ENCODE assay signal across 19 mouse cellular contexts in the genomic region with DNA sequence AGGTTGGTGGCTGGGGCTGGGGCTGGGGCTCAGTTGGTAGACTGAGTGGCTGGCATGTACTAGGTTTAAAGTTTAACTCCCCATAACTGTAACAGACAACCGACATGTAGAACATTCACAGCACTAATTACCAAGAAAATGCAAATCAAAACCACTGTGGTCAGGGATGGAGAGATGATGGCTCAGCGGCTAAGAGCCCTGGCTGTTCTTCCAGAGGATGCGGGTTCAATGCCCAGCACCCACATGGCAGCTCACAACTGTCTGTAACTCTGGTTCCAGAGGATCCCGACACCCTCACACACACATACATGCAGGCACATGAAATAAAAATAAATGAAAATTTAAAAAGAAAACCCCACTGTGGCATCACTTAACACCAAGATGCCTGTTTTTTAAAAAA. TPM values are rescaled to one million over a fixed set of nuclear protein-coding genes. Genes with fewer than 3 reads are reported as not detected.
A peak's percentile ranks its signal among the peaks of the same experiment; 100 is the strongest.
DNase-seq lines count a peak whose midpoint lies in the region; ATAC-seq and TF ChIP-seq lines count a peak whose summit lies in the region.
"Had no signal": no experiment of that assay in that cellular context is flagged by ENCODE, and none has a peak within 500 bp of the region (broad histone marks: within the 10 kb centered on the region; RNA-seq: fewer than 3 reads in every experiment).

No protein-coding gene starts in this region.

- H3K27me3 ChIP-seq in embryonic facial prominence, embryonic 11.5 days (ENCODE audit: control insufficient read depth, insufficient read depth, low read length): no peaks in the 10 kb centered on the region
- no peaks in the 10 kb centered on the region for H3K27me3 ChIP-seq in embryonic facial prominence, embryonic 10.5 days (replicated peaks; ENCODE audit: low read depth, poor library complexity, severe bottlenecking)
- no peaks in the 10 kb centered on the region for H3K27me3 ChIP-seq in intestine, embryonic 14.5 days (replicated peaks; ENCODE audit: control insufficient read depth, insufficient read depth, low read length)
- no peaks in the 10 kb centered on the region for H3K27me3 ChIP-seq in intestine, postnatal 0 days (replicated peaks; ENCODE audit: control insufficient read depth, insufficient read depth, low read length)
- H3K27me3 ChIP-seq in CH12.LX (replicated peaks): no peaks in the 10 kb centered on the region
- no peaks in the 10 kb centered on the region for H3K27me3 ChIP-seq in limb, embryonic 12.5 days
- H3K27me3 ChIP-seq in thymus, adult 2 months (ENCODE audit: control insufficient read depth, insufficient read depth, low read length): no peaks in the 10 kb centered on the region
- H3K27me3 ChIP-seq: hindbrain, embryonic 15.5 days; neural tube, embryonic 13.5 days had no signal

- no peak overlapping the region for H3K4me2 ChIP-seq in embryonic facial prominence, embryonic 11.5 days (ENCODE audit: low read depth, low read length)
- H3K4me2 ChIP-seq in intestine, embryonic 14.5 days (ENCODE audit: low read length): peak overlapping the region; percentile 13; the same call in 1 of the 2 replicates
- H3K4me2 ChIP-seq in intestine, postnatal 0 days (replicated peaks; ENCODE audit: low read depth): no peak overlapping the region
- peak overlapping the region; percentile 64; the same call in 1 of the 2 replicates for H3K4me2 ChIP-seq in CH12.LX (ENCODE audit: insufficient read depth, low read depth, poor library complexity, severe bottlenecking)
- H3K4me2 ChIP-seq in limb, embryonic 12.5 days: peak overlapping the region; percentile 42
- H3K4me2 ChIP-seq: hindbrain, embryonic 15.5 days; neural tube, embryonic 13.5 days had no signal

- DNase-seq in embryonic facial prominence, embryonic 11.5 days (ENCODE audit: low spot score): no peak
- DNase-seq in embryonic facial prominence, embryonic 10.5 days (ENCODE audit: low spot score): no peak
- DNase-seq in intestine, embryonic 14.5 days (ENCODE audit: low spot score): no peak
- DNase-seq in CH12.LX (ENCODE audit: extremely low read depth): peak; percentile 64
- DNase-seq in thymus, adult 2 months: no peak
- DNase-seq in adrenal gland, adult (ENCODE audit: inconsistent age in 2 of 2, low spot score in 1 of 2): no peak
- DNase-seq: adrenal gland, postnatal 25 days; cerebellum, adult 9-10 months; forebrain, postnatal 0 days; gastrocnemius, adult 2 months; heart, postnatal 10 days; liver; thymus, postnatal 4 days had no signal

- TF ChIP-seq CTCF in intestine, postnatal 0 days (IDR thresholded peaks at IDR 0.05; ENCODE audit: low read depth): no peak
- no peak for TF ChIP-seq CTCF in CH12.LX (conservative IDR thresholded peaks at IDR 0.05 in 1 of 2, IDR thresholded peaks at IDR 0.05 in 1 of 2; ENCODE audit: low read depth in 2 of 2, low read length in 2 of 2)
- TF ChIP-seq CTCF in thymus, adult 2 months (IDR thresholded peaks at IDR 0.05; ENCODE audit: borderline replicate concordance, control insufficient read depth, extremely low read depth, insufficient read depth, low read length, poor library complexity): no peak

- TF ChIP-seq EP300 in CH12.LX (IDR thresholded peaks at IDR 0.05; ENCODE audit: low read length): no peak

- H3K36me3 ChIP-seq in embryonic facial prominence, embryonic 11.5 days (replicated peaks; ENCODE audit: control insufficient read depth, insufficient read depth, low read depth, low read length): no peaks in the 10 kb centered on the region
- H3K36me3 ChIP-seq in embryonic facial prominence, embryonic 10.5 days (replicated peaks): no peaks in the 10 kb centered on the region
- no peaks in the 10 kb centered on the region for H3K36me3 ChIP-seq in intestine, embryonic 14.5 days (ENCODE audit: control insufficient read depth, insufficient read depth, low read length)
- H3K36me3 ChIP-seq in intestine, postnatal 0 days (ENCODE audit: control insufficient read depth, insufficient read depth): no peaks in the 10 kb centered on the region
- no peaks in the 10 kb centered on the region for H3K36me3 ChIP-seq in CH12.LX (replicated peaks in 1 of 2; ENCODE audit: control insufficient read depth in 1 of 2, insufficient read depth in 1 of 2, low read length in 1 of 2)
- no peaks in the 10 kb centered on the region for H3K36me3 ChIP-seq in limb, embryonic 12.5 days
- H3K36me3 ChIP-seq in thymus, adult 2 months (ENCODE audit: control insufficient read depth, insufficient read depth, low read length): no peaks in the 10 kb centered on the region
- H3K36me3 ChIP-seq: hindbrain, embryonic 15.5 days; neural tube, embryonic 13.5 days had no signal

- no peak for TF ChIP-seq RAD21 in CH12.LX (IDR thresholded peaks at IDR 0.05; ENCODE audit: low read depth, low read length)

- H3K27ac ChIP-seq in embryonic facial prominence, embryonic 11.5 days (replicated peaks; ENCODE audit: low read depth, low read length): 0 out of 2 replicates have a peak overlapping the region, but pooled peaks have one; percentile 29
- H3K27ac ChIP-seq in embryonic facial prominence, embryonic 10.5 days (replicated peaks): no peak overlapping the region
- H3K27ac ChIP-seq in intestine, embryonic 14.5 days (ENCODE audit: low read depth): peak overlapping the region; percentile 60
- no peak overlapping the region for H3K27ac ChIP-seq in intestine, postnatal 0 days (ENCODE audit: low read depth, low read length)
- H3K27ac ChIP-seq in CH12.LX (ENCODE audit: insufficient read depth, low read depth): no peak overlapping the region
- peak overlapping the region; percentile 83 for H3K27ac ChIP-seq in limb, embryonic 12.5 days
- H3K27ac ChIP-seq in thymus, adult 2 months (ENCODE audit: control insufficient read depth, insufficient read depth, low read length): no peak overlapping the region
- H3K27ac ChIP-seq: hindbrain, embryonic 15.5 days; neural tube, embryonic 13.5 days had no signal

- no peak for ATAC-seq in embryonic facial prominence, embryonic 11.5 days (replicated peaks; ENCODE audit: insufficient number of reproducible peaks, low FRiP score, low TSS enrichment, low read depth)
- ATAC-seq in intestine, embryonic 14.5 days (replicated peaks; ENCODE audit: low FRiP score, low TSS enrichment, low read depth): no peak
- no peak for ATAC-seq in intestine, postnatal 0 days
- ATAC-seq in limb, embryonic 12.5 days (ENCODE audit: insufficient number of reproducible peaks, insufficient read depth, low FRiP score, low TSS enrichment, low read depth): no peak
- ATAC-seq: forebrain, postnatal 0 days; midbrain, embryonic 16.5 days had no signal

- in situ Hi-C loops in CH12.LX (cut with MboI; ENCODE audit: low pct_ligation_motif_present, low pct_unique_long_range_greater_than_20kb, low sequenced_read_pairs): no loop called here

- dilution Hi-C loops in CH12.LX (cut with MboI; ENCODE audit: extremely low pct_ligation_motif_present, extremely low pct_unique_long_range_greater_than_20kb, low sequenced_read_pairs): no loop called here

- 80% methylated on average over 4 of the region's 4 CpGs for WGBS in embryonic facial prominence, embryonic 11.5 days
- WGBS in embryonic facial prominence, embryonic 10.5 days: 91% methylated on average over 4 of the region's 4 CpGs
- 87% methylated on average over 4 of the region's 4 CpGs for WGBS in intestine, embryonic 14.5 days
- 71% methylated on average over 4 of the region's 4 CpGs for WGBS in intestine, postnatal 0 days
- WGBS in limb, embryonic 12.5 days: 82% methylated on average over 4 of the region's 4 CpGs
- 96% methylated on average over 4 of the region's 4 CpGs for WGBS in thymus, adult 2 months

- no peak overlapping the region for H3K4me3 ChIP-seq in embryonic facial prominence, embryonic 11.5 days (ENCODE audit: low read depth, low read length)
- H3K4me3 ChIP-seq in embryonic facial prominence, embryonic 10.5 days: no peak overlapping the region
- no peak overlapping the region for H3K4me3 ChIP-seq in intestine, embryonic 14.5 days (ENCODE audit: low read depth, low read length)
- H3K4me3 ChIP-seq in intestine, postnatal 0 days (ENCODE audit: low read depth, low read length): no peak overlapping the region
- no peak overlapping the region for H3K4me3 ChIP-seq in CH12.LX (replicated peaks in 1 of 3; ENCODE audit: low read depth in 2 of 3, low read length in 2 of 3, poor library complexity in 1 of 3)
- H3K4me3 ChIP-seq in limb, embryonic 12.5 days (replicated peaks): no peak overlapping the region
- H3K4me3 ChIP-seq in thymus, adult 2 months (ENCODE audit: control insufficient read depth, insufficient read depth, low read length): no peak overlapping the region
- H3K4me3 ChIP-seq: hindbrain, embryonic 15.5 days; neural tube, embryonic 13.5 days had no signal

- peak; percentile 66 for TF ChIP-seq POLR2A in CH12.LX (IDR thresholded peaks at IDR 0.05; ENCODE audit: low read depth, low read length)
- no peak for TF ChIP-seq POLR2A in thymus, adult 2 months (IDR thresholded peaks at IDR 0.05; ENCODE audit: control insufficient read depth, extremely low read depth, insufficient read depth, low read length, poor library complexity)

- H3K9ac ChIP-seq in embryonic facial prominence, embryonic 11.5 days (replicated peaks; ENCODE audit: low read length): no peak overlapping the region
- H3K9ac ChIP-seq in intestine, embryonic 14.5 days (ENCODE audit: low read length): no peak overlapping the region
- no peak overlapping the region for H3K9ac ChIP-seq in intestine, postnatal 0 days (ENCODE audit: low read depth, low read length)
- no peak overlapping the region for H3K9ac ChIP-seq in CH12.LX (ENCODE audit: insufficient read depth, low read depth)
- H3K9ac ChIP-seq in limb, embryonic 12.5 days (replicated peaks): no peak overlapping the region
- H3K9ac ChIP-seq: forebrain, postnatal 0 days; hindbrain, embryonic 15.5 days; neural tube, embryonic 13.5 days had no signal

- H3K9me3 ChIP-seq in embryonic facial prominence, embryonic 11.5 days (replicated peaks; ENCODE audit: control insufficient read depth, low read length): no peaks in the 10 kb centered on the region
- 0 out of 2 replicates have a peak, but pooled peaks cover 1% of the 10 kb centered on the region for H3K9me3 ChIP-seq in embryonic facial prominence, embryonic 10.5 days
- H3K9me3 ChIP-seq in intestine, embryonic 14.5 days (ENCODE audit: control insufficient read depth, low read length): no peaks in the 10 kb centered on the region
- no peaks in the 10 kb centered on the region for H3K9me3 ChIP-seq in intestine, postnatal 0 days (ENCODE audit: control insufficient read depth)
- H3K9me3 ChIP-seq in CH12.LX (replicated peaks; ENCODE audit: low read length): peaks cover 12% of the 10 kb centered on the region
- no peaks in the 10 kb centered on the region for H3K9me3 ChIP-seq in limb, embryonic 12.5 days
- H3K9me3 ChIP-seq: hindbrain, embryonic 15.5 days; neural tube, embryonic 13.5 days had no signal

- H3K4me1 ChIP-seq in embryonic facial prominence, embryonic 11.5 days (ENCODE audit: control insufficient read depth, insufficient read depth, low read length): no peaks in the 10 kb centered on the region; the same call in 1 of the 2 replicates
- peaks cover 53% of the 10 kb centered on the region for H3K4me1 ChIP-seq in embryonic facial prominence, embryonic 10.5 days
- peaks cover 44% of the 10 kb centered on the region for H3K4me1 ChIP-seq in intestine, embryonic 14.5 days (replicated peaks; ENCODE audit: control insufficient read depth, insufficient read depth, low read length)
- peaks cover 5% of the 10 kb centered on the region; the same call in 1 of the 2 replicates for H3K4me1 ChIP-seq in intestine, postnatal 0 days (replicated peaks; ENCODE audit: control insufficient read depth, insufficient read depth, low read length)
- peaks cover 14 to 53% of the 10 kb centered on the region in 2 experiments for H3K4me1 ChIP-seq in CH12.LX (ENCODE audit: control insufficient read depth in 1 of 2, insufficient read depth in 2 of 2)
- H3K4me1 ChIP-seq in limb, embryonic 12.5 days (replicated peaks): peaks cover 62% of the 10 kb centered on the region
- H3K4me1 ChIP-seq in thymus, adult 2 months (replicated peaks; ENCODE audit: control insufficient read depth, insufficient read depth, low read length): no peaks in the 10 kb centered on the region
- H3K4me1 ChIP-seq: megakaryocyte, embryonic 14.5 days had no signal

- H3K79me2 ChIP-seq in CH12.LX (replicated peaks; ENCODE audit: control insufficient read depth, extremely low read depth, insufficient read depth, poor library complexity, severe bottlenecking): no peaks in the 10 kb centered on the region

RNA-seq across cellular contexts. Expression of a gene that starts 18.8 kb away (rescaled TPM):
- 10.2 and 11.8 TPM in 2 replicates for polyA plus RNA-seq in embryonic facial prominence, embryonic 11.5 days (2014; fragmentation: Nextera tagmentation; extraction: Ambion mirVana)
- 20.7 and 23.6 TPM in 2 replicates for polyA plus RNA-seq in embryonic facial prominence, embryonic 10.5 days (2016; fragmentation: Nextera tagmentation; extraction: Ambion mirVana)
- polyA plus RNA-seq in intestine, embryonic 14.5 days (2014; fragmentation: Nextera tagmentation; extraction: Ambion mirVana): 15.5 and 18.5 TPM in 2 replicates
- polyA plus RNA-seq in intestine, postnatal 0 days (2015; fragmentation: Nextera tagmentation; extraction: Ambion mirVana): 8.3 and 9.8 TPM in 2 replicates
- total RNA-seq in CH12.LX (2012; rRNA removed) (0.13 and 0.17 TPM in 2 replicates), CH12.LX (2014; rRNA removed) (0.16 and 0.24 TPM in 2 replicates)
- polyA plus RNA-seq in CH12.LX (2012; ENCODE audit: insufficient read length, low read depth): 0.22 and 0.63 TPM in 2 replicates
- 44.2 and 45.2 TPM in 2 replicates for polyA plus RNA-seq in limb, embryonic 12.5 days (2016; fragmentation: Nextera tagmentation; extraction: Ambion mirVana)
- polyA plus RNA-seq in thymus, adult 2 months (2012; rRNA removed): 0.65 and 0.71 TPM in 2 replicates

Comparison
In these comparisons a context has a peak if more than half of its experiments do, and no peak if none do; other contexts are left out.
1. H3K27ac ChIP-seq: peak in embryonic facial prominence, embryonic 11.5 days (single experiment), intestine, embryonic 14.5 days (single experiment) and limb, embryonic 12.5 days (single experiment); none in embryonic facial prominence, embryonic 10.5 days (single experiment), intestine, postnatal 0 days (single experiment), CH12.LX (single experiment) and thymus, adult 2 months (single experiment).
2. H3K4me2 ChIP-seq: peak in intestine, embryonic 14.5 days (single experiment), CH12.LX (single experiment) and limb, embryonic 12.5 days (single experiment); none in embryonic facial prominence, embryonic 11.5 days (single experiment) and intestine, postnatal 0 days (single experiment).